Mouse (Mus musculus): ENCODE measurements at regions not wholly inside any gene's neighbourhood (a gene's known extent, or its start where the extent isn't known, plus 50 kb on each side); places are given as distances from the start of the nearest gene placed in this dataset.

GRCm38 (mm10) chr15:36399355-36400012 lies 608.1 kb downstream of the Zfp706 start:
- Histone ChIP-seq H3K4me1 (ENCODE audit: control insufficient read depth in 2 of 2, insufficient read depth in 2 of 2, low read length in 2 of 2, poor library complexity in 1 of 2) (peaks cover 3 to 4% of the 10 kb centered on the region in 2 experiments; a peak in 1 of 4 replicates), H3K9ac (ENCODE audit: insufficient read depth, low read depth, low read length, poor library complexity, severe bottlenecking) (no peak overlapping the region), H3K9me3 (ENCODE audit: control insufficient read depth, insufficient read depth, low read depth, low read length) (no peaks in the 10 kb centered on the region), H3K27ac (ENCODE audit: insufficient read depth, low read depth, low read length, poor library complexity, severe bottlenecking) (no peak overlapping the region), H3K4me3 (ENCODE audit: insufficient read depth in 1 of 2, low read depth in 1 of 2, low read length in 2 of 2, poor library complexity in 1 of 2, severe bottlenecking in 1 of 2) (no peak overlapping the region), H3K36me3 (ENCODE audit: control insufficient read depth, insufficient read depth, low read length, poor library complexity, severe bottlenecking) (no peaks in the 10 kb centered on the region)
- TF ChIP-seq ZNF384 (IDR thresholded peaks at IDR 0.05; ENCODE audit: low read depth, low read length) = no peak
- no peak for TF ChIP-seq ZC3H11A (IDR thresholded peaks at IDR 0.05; ENCODE audit: borderline replicate concordance, low read depth, low read length)
- TF ChIP-seq MAFK (IDR thresholded peaks at IDR 0.05; ENCODE audit: insufficient read depth, low read depth, low read length) = no peak
- no peak for TF ChIP-seq HCFC1 (IDR thresholded peaks at IDR 0.05; ENCODE audit: borderline replicate concordance, insufficient read depth, low read length)
- TF ChIP-seq CHD2 (IDR thresholded peaks at IDR 0.05; ENCODE audit: low read depth, low read length) = no peak
- no peak for DNase-seq (ENCODE audit: low read depth, low spot score)
- in situ Hi-C loops (cut with MboI; ENCODE audit: low sequenced_read_pairs in 2 of 2, unreplicated experiment in 2 of 2) = no loop called here

DNA sequence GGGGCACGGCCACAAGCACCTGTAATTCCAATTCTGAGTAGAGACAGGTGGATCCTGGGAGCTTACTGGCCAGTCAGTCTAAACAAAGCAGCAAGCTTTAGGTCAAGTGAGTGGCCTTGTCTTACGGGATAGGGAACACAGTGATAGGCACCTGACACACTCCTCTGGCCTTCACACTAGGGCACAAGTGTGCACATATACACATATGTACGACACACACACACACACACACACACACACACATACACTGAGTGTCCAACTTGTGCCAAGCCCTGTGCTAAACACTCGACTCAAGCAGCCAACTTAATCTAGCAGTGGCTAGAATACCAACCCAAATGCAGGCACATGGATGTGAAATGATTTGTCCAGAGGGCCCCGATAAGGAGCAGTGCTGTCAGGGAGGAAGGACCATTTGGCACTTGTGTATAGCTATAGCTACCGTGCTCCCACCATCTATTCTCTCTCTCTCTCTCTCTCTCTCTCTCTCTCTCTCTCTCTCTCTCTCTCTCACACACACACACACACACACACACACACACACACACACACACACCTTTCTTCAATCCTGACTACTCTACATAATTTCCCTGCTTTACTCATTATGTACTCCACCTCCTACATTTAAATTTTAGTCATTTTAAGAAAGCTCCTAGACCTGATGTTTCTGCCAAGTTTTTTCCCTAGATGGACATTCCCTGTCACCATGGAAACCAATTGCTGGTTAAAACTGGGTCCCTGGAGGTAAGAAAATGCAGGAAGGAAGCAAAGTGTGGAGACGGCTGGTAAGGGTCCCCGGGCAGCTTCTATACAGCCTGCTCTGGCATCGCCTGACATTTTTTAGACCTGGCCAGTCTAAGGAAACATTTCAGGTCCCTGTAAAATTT lies 609.2 kb downstream of the Zfp706 start:
- no peak for TF ChIP-seq MAFK (IDR thresholded peaks at IDR 0.05; ENCODE audit: insufficient read depth, low read depth, low read length)
- TF ChIP-seq ZC3H11A (IDR thresholded peaks at IDR 0.05; ENCODE audit: borderline replicate concordance, low read depth, low read length) = no peak
- no peak for TF ChIP-seq HCFC1 (IDR thresholded peaks at IDR 0.05; ENCODE audit: borderline replicate concordance, insufficient read depth, low read length)
- TF ChIP-seq ZNF384 (IDR thresholded peaks at IDR 0.05; ENCODE audit: low read depth, low read length) = no peak
- TF ChIP-seq CHD2 (IDR thresholded peaks at IDR 0.05; ENCODE audit: low read depth, low read length) = no peak
- no peak overlapping the region for H3K9ac ChIP-seq (ENCODE audit: insufficient read depth, low read depth, low read length, poor library complexity, severe bottlenecking)
- no peak overlapping the region for H3K4me3 ChIP-seq (ENCODE audit: insufficient read depth in 1 of 2, low read depth in 1 of 2, low read length in 2 of 2, poor library complexity in 1 of 2, severe bottlenecking in 1 of 2)
- no peak for DNase-seq (ENCODE audit: low read depth, low spot score)
- H3K9me3 ChIP-seq (ENCODE audit: control insufficient read depth, insufficient read depth, low read depth, low read length) = no peaks in the 10 kb centered on the region
- peaks cover 3 to 4% of the 10 kb centered on the region in 2 experiments; a peak in 1 of 4 replicates for H3K4me1 ChIP-seq (ENCODE audit: control insufficient read depth in 2 of 2, insufficient read depth in 2 of 2, low read length in 2 of 2, poor library complexity in 1 of 2)
- H3K36me3 ChIP-seq (ENCODE audit: control insufficient read depth, insufficient read depth, low read length, poor library complexity, severe bottlenecking) = no peaks in the 10 kb centered on the region
- in situ Hi-C loops (cut with MboI; ENCODE audit: low sequenced_read_pairs in 2 of 2, unreplicated experiment in 2 of 2) = no loop called here
- no peak overlapping the region for H3K27ac ChIP-seq (ENCODE audit: insufficient read depth, low read depth, low read length, poor library complexity, severe bottlenecking)

DNA sequence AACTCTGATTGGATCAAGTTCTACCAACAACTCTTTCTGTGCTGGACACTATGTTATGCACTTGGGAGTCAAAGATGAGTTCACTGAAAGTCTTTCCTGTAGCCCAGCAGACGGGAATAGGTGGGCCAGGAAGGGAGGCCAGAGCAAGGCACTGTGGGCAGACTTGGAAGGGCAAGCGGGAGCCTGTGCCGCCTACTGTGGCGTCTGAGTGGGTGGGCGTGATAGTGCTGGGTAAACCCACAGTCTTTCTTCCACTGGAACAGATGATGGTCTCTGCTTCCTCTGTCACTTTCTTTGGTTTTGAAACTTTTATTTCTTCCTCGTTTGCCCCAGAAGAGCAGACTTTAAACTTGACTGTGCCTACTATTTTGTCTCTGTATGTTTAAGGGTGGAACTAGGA lies 610.8 kb downstream of the Zfp706 start:
- Histone ChIP-seq H3K4me3 (ENCODE audit: insufficient read depth in 1 of 2, low read depth in 1 of 2, low read length in 2 of 2, poor library complexity in 1 of 2, severe bottlenecking in 1 of 2) (no peak overlapping the region), H3K27ac (ENCODE audit: insufficient read depth, low read depth, low read length, poor library complexity, severe bottlenecking) (no peak overlapping the region), H3K9ac (ENCODE audit: insufficient read depth, low read depth, low read length, poor library complexity, severe bottlenecking) (no peak overlapping the region), H3K36me3 (ENCODE audit: control insufficient read depth, insufficient read depth, low read length, poor library complexity, severe bottlenecking) (no peaks in the 10 kb centered on the region), H3K9me3 (ENCODE audit: control insufficient read depth, insufficient read depth, low read depth, low read length) (no peaks in the 10 kb centered on the region), H3K4me1 (ENCODE audit: control insufficient read depth in 2 of 2, insufficient read depth in 2 of 2, low read length in 2 of 2, poor library complexity in 1 of 2) (peaks cover 3 to 4% of the 10 kb centered on the region in 2 experiments; a peak in 1 of 4 replicates)
- TF ChIP-seq HCFC1 (IDR thresholded peaks at IDR 0.05; ENCODE audit: borderline replicate concordance, insufficient read depth, low read length) (no peak), MAFK (IDR thresholded peaks at IDR 0.05; ENCODE audit: insufficient read depth, low read depth, low read length) (no peak), CHD2 (IDR thresholded peaks at IDR 0.05; ENCODE audit: low read depth, low read length) (no peak), ZC3H11A (IDR thresholded peaks at IDR 0.05; ENCODE audit: borderline replicate concordance, low read depth, low read length) (no peak), ZNF384 (IDR thresholded peaks at IDR 0.05; ENCODE audit: low read depth, low read length) (no peak)
- no peak for DNase-seq (ENCODE audit: low read depth, low spot score)
- in situ Hi-C loops (cut with MboI; ENCODE audit: low sequenced_read_pairs in 2 of 2, unreplicated experiment in 2 of 2) = no loop called here

- in situ Hi-C loops (cut with MboI; ENCODE audit: low sequenced_read_pairs in 2 of 2, unreplicated experiment in 2 of 2) = no loop called here
- Histone ChIP-seq H3K27ac (ENCODE audit: insufficient read depth, low read depth, low read length, poor library complexity, severe bottlenecking) (no peak overlapping the region), H3K9ac (ENCODE audit: insufficient read depth, low read depth, low read length, poor library complexity, severe bottlenecking) (no peak overlapping the region), H3K4me1 (ENCODE audit: control insufficient read depth in 2 of 2, insufficient read depth in 2 of 2, low read length in 2 of 2, poor library complexity in 1 of 2) (peaks cover 3 to 4% of the 10 kb centered on the region in 2 experiments; a peak in 1 of 4 replicates), H3K9me3 (ENCODE audit: control insufficient read depth, insufficient read depth, low read depth, low read length) (no peaks in the 10 kb centered on the region), H3K36me3 (ENCODE audit: control insufficient read depth, insufficient read depth, low read length, poor library complexity, severe bottlenecking) (no peaks in the 10 kb centered on the region), H3K4me3 (ENCODE audit: insufficient read depth in 1 of 2, low read depth in 1 of 2, low read length in 2 of 2, poor library complexity in 1 of 2, severe bottlenecking in 1 of 2) (no peak overlapping the region)
- TF ChIP-seq ZNF384 (IDR thresholded peaks at IDR 0.05; ENCODE audit: low read depth, low read length) = no peak
- no peak for TF ChIP-seq MAFK (IDR thresholded peaks at IDR 0.05; ENCODE audit: insufficient read depth, low read depth, low read length)
- no peak for TF ChIP-seq HCFC1 (IDR thresholded peaks at IDR 0.05; ENCODE audit: borderline replicate concordance, insufficient read depth, low read length)
- TF ChIP-seq ZC3H11A (IDR thresholded peaks at IDR 0.05; ENCODE audit: borderline replicate concordance, low read depth, low read length) = no peak
- no peak for TF ChIP-seq CHD2 (IDR thresholded peaks at IDR 0.05; ENCODE audit: low read depth, low read length)
- no peak for DNase-seq (ENCODE audit: low read depth, low spot score)
Measured at GRCm38 (mm10) chr15:36396245-36396644, 611.3 kb downstream of the Zfp706 start.
